Mouse (Mus musculus) ES-CJ7 (cell line): ENCODE data around the gene Timm9.
A peak's percentile ranks its signal among the peaks of the same experiment; 100 is the strongest.

Experiments used
- DNase-seq: peaks from one replicate; pipeline ENCODE4 v3.0.0; 2011; ENCODE audit warnings: low read depth, low spot score

Gene Timm9

DNA sequence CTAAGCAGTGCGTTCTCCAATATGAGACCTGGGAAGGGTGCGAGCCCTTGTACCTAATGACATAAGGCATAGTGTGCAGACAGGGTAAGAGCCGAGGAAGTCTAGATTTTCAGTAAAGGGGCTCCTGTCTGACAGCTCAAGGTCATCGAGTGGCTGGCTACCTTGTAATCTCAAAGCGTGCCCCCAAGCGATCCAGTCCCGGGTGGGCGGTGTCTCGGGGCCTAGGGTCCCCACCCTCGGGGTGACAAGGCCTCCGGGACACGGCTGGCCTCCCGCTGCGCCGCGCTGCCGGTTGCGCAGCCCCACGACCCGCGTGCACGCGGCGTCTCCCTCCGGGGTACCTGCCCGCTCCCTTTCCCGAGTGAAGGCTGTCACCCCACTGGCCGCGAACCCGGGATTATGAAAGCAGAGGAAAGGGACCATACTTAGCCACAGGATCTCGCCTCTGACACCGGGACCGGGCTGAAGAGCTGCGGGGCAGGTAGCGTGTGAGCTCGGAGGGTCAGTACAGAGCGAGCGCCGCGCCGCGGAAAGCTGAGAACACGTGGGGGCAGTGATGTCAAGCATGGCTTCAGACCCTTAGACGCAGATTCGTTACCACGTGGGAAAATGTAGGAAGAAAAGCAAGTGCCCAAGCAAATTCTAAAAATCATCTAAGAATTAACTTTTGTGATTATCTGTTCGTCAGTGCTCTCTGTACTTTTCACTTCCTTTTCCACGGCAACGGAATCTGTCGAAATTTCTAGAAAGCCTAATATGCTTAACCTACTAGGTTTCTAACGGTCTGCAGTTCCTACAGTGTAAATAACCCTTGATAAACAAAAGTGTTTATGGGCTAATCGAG lies at the start of gene Timm9, which contains the start of gene 2700049A03Rik:
Gene Timm9, minus strand, starts transcription at position 555 of the 844 bp plus-strand sequence.
Gene 2700049A03Rik, plus strand, starts transcription at position 719 of the 844 bp plus-strand sequence.
- peak; percentile 91 for DNase-seq

DNA sequence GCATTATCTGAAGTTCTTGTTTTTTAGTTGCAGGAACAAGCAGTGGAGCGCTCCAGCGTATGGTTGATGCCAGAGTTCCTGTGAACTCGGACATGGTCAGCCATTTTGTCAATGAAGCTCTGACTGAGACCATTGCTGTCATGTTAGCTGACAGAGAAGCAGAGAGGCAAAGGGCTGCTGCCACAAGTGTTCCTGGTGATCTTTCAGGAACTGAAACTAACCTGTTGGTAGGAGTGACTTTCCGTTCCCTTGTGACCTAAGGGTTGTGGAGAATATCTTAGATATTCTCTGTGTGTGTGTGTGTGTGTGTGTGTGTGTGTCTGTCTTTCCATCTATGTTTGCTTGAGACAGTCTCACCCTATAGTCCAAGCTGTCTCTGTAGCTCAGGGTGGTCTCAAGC lies 47.9 kb upstream of the Timm9 start:
- DNase-seq = no peak

DNA sequence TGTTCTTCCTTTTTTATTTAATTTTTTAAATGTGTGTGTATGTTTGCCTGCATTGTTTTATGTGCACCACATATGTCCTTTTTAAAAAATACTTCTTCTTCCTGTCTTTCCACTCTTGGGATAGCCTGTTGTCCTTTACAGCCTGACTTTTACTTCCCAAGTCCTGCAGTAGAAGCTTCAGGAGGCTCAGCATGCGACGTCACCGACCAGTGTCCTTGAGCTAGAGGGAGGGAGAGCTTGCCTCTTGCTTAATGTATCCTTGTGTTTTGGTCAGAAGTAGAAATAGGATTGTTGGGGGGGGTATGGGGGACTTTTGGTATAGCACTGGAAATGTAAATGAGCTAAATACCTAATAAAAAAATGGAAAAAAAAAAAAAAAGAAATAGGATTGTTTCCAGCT lies 47.3 kb upstream of the Timm9 start:
- DNase-seq = no peak

DNA sequence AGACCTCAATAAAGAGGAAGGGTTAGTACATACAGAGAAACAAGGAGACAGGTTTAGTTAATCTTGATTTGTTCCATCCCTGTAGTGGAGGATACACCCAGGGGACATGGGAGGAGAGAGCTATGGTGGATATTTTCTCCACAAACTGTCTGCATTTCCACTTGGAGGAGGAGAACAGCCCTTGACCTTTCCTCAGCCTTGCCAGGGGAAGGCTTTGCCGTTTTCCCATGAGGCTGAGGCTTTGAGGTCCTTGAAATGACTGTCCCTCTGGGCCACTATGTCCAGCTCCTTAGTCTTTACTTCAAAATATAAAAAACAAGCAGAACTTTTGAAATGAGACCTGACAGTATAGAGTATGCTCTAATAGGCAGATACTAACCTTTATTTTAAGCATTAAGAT lies 33.4 kb upstream of the Timm9 start:
- no peak for DNase-seq

DNA sequence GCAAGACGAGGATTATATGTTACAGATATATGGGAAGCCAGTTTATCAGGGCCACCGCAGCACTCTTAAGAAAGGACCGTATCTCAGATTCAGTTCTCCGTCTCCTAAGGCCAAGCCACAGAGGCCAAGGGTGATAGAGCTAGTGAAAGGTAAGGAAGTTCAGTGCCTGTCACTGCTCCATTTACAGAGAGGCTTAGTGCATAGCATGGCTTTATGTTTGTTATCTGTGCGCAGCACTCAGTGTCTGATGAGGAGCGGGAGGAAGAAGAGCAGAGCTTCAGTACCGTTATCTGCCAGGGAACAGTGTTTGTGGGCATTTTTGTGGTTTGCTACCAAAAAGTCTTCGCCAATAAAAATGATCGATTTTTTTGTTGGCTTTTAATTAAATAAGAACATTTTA lies 27.9 kb upstream of the Timm9 start:
- no peak for DNase-seq

DNA sequence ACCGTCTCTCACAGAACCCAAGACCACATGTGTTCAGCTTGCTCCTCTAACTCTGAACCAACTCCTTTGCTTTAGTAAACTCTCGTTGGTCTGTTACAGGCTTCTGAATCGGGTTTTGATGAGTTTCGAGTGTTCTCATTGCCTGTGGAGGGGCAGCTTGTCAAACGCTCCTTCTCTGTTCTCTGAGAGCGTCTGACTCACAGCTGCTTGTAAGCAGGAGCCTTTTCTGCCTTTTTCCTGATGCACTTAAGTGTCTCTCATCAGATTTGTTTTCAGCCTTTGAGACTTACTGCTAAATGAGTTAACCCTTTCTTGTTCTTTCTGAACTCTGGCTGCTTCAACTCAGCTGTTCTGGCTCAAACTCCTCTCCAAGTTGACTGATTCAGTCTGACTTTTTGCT lies 21.5 kb upstream of the Timm9 start:
- no peak for DNase-seq

DNA sequence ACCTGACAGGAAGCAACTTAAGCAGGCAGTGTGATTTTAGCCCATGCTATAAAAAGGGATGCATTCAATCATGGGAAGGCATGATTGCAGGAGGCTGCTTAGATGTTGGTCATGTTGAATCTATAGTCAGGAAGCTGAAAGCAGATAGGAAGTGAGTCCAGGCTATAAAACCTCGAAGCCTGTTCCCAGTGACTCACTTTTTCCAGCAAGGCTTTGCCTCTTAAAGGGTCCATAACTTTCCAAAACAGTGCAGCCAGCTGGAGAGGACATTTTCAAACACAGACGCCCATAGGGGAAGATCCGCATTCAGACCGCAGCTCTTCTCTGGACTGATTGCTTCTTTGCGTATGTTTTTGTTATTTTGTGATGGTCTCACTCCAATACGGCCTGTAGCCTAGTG lies 18.5 kb upstream of the Timm9 start:
- no peak for DNase-seq

DNA sequence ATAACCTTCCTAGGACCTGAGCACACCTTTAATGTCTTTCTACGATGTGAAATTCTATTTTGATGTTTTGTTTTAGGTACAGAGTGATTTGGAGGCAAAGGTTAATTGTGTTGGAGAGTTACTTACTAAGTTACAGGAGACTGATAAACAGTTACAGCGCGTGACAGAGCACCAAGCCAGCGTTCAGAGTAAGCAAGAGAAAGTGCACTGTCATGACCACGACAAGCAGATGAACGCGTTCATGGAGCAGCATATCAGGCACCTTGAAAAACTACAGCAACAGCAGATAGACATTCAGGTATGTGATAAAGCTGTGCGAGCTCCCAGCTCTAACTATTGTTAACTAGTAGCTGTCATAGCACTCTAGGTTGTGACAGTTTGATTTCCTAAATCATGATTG lies 13.7 kb upstream of the Timm9 start:
- no peak for DNase-seq

DNA sequence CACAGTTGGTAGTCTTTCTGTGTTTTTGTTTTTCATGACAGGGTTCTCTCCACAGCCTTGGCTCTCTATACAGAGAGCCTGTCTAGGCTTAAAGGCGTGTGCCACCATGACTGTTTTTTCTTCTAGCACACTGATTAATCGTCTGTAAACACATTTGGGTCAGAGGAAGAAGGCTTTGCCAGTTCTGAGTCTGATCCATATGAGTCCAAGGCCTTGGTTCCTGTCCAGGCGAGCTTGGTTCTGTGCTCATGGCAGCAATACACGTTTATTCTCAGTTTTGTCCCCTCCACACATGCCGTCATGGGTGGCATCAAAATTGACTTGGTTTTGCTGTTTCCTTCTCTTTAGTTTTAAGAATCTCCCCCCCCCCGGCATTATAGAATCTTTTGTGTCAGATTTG lies 13.0 kb upstream of the Timm9 start:
- DNase-seq = no peak

DNA sequence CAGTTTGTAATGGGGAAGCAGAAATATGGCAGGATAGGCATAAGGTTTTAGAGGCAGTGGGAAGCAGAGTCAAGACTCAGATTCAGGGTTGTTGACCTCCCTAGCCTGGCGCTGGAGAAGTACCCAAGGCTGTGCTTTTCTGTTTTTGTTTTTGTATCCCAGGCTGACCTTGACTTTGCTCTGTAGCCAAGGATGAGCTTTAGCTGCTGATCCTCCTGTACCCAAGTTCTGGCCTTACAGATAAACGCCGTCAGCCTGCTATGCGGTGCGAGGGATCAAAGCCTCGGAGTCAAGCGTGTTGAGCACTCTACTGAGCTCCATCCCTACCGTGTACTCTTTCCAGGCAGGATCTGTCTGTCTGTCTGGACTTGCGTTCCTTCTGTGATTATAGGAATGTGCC lies 12.3 kb upstream of the Timm9 start:
- DNase-seq = no peak

DNA sequence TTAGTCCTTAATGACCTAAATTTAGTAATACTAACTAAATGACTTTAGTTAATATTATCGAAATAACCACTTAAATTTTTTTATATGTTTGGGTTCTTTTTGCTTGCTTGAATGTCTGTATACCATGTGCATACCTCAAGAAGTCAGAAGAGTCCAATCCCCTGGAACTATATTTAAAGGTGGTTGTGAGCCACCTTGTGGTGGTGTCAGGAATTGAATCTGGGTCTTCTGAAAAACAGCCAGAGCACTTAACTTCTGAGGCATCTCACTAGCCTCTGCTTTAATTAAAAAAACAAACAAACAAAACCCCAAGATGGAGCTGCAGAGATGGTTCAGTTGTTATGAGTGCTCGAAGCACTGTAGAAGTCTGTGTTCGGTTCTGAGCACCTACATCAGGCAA lies 11.2 kb upstream of the Timm9 start:
- DNase-seq = peak; percentile 48

DNA sequence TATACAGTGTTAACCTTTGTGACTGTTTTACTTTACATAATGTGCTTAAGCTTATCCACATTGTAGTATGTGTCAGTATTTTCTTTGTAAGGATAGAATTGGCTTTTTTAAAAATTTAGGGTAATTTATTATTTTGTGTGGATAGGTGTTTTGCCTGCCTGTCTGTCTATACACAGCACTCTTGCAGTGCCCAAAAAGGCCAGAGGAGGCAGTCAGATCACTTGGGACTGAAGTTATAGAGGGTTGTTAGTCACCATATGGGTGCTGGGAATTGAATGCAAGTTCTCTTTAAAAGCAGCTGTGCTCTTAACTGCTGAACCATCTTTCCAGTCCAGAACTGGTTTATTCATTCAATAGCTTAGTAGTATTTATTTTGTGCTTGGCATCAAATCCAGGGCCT lies 4.7 kb upstream of the Timm9 start:
- DNase-seq = peak; percentile 41

DNA sequence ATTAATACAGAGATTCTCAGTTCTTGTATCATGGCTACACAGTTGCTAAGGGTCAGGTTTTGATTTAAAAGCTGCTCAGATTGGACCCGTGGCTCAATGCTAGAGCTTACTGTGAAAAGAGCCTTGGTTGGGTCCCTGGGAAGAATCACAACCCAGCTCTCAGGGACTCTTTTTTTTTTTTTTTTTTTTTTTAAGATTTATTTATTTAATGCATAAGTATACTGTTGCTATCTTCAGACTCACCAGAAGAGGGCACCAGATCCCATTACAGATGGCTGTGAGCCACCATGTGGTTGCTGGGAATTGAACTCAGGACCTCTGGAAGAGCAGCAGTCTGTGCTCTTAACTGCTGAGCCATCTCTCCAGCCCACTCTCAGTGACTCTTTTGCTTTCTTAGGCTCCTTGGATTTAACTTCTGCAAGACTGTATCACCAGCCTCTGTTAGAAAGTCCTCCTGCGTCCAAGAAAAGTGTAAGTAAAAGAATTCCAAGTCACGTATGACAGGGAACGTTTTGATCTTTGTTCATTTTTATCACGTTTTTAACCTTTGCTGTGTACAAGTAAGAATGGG lies 2.9 kb upstream of the Timm9 start:
- no peak for DNase-seq

DNA sequence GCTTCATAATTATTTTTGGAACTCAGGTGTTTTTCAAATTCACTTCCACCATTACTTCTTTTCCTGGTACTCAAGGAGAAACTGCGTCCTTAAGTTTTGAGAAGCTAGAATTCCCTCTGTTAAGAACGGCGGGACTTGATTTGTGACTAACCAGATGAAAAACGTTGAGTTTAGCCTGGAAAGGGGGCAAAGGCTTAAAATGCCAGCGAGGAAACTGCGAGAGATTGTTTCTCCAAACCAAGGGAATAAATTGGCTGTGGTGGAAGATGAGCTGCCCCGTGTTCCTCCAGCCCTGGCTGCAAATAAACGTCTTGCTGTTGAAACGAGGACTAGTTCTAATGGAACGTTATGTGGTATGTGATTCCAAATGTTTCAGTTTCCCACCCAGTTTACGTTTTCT lies 1.2 kb upstream of the Timm9 start:
- DNase-seq = no peak

DNA sequence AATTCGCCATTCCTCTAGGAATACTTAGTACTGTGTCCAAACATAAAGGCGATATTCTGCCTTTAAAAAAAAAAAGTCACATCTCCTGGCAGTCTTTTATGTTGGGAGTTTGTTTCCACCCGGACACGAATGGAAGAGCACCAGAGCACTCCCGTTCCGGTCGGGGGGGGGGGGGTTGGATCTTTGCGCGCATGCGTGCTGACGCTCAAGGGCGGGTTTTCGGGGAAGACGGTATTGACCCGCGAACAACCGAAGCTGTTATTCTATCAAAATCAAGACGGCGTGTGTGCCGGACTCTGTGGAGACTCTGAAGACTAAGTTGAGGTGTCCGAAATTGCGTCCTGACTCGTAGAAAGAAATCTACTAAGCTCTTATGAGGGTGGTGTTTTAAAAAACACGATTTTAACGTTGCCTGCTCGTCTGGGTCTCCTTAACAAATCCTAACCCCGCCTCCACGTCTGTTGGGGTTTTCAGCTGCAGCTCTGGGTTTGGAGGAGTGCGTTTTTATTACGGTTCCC lies 549 bp upstream of the Timm9 start:
- DNase-seq = peak; percentile 95

DNA sequence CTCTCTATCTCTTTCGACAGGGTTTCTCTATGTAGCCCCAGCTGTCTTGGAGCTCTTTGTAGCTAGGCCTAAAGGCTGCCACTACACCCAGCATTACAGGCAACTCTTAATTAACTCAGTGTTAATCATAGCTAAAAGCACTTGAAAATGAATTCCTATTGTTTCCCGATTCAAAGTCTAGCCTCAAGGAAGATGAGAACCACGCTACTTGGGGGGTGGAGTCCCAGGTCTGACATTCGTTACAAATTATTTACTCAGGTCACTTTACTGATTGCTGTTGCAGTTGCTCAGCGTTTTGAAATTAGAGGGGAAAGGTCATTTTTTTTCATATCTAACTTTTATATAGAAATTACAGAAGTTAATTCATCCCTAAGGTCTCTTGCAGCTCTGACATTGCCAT lies 903 bp downstream of the Timm9 start:
- no peak for DNase-seq

DNA sequence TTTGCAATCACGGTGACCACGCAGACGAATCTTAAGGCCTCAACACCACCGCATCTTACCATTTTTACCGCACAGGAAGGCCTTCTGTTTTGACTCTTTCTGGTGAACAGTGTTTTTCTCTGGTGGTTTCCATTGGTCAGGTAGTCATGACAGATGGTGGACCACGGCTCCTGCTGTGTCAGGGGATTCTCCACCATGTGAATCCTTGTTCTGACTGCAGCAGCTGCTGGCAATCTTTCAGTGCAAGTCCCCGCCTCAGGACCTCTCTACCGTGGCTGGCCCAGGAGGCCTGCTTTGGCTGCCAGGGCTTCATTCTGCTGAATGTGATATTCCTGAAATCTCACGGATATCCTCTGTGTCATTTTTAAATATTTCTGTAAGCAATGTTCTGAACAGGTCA lies 13.2 kb downstream of the Timm9 start:
- DNase-seq = no peak

DNA sequence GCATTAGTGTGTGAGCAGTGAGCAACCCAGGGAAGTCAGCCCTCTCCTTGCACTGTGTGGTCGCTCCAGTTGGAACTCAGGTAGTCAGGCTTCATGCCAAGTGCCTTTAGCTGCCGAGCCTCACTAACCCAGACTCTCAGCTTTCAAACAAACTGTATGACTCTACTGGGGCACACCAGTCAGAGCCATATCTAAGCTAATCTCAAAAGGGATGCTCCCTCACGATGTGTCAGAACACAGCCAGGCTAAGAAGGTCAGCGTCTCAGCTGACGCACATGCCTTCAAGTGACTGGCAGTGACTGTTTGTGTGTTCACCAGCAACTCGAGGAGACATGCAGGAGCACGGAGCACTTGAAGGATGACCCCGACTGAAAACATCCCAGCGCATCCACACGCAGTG lies 13.8 kb downstream of the Timm9 start:
- no peak for DNase-seq

DNA sequence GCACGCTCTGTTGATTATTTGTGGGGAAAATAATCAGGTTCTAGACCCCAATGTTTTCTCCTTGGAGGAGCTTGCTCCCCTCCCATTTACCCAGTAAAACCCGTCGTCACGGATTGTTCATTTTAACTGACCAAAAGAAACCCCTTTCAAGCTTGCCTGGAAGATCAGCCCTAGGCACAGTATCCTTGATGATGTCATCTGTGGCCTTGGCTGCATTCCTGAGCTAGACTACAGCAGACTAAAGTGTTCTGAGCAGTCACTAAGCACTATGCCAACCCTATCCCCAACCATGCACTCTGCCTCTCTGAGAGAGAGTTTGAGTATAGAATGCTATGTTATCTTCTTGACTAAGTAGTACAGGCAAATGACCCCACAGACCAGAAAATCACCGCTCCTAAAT lies 20.1 kb downstream of the Timm9 start:
- no peak for DNase-seq

DNA sequence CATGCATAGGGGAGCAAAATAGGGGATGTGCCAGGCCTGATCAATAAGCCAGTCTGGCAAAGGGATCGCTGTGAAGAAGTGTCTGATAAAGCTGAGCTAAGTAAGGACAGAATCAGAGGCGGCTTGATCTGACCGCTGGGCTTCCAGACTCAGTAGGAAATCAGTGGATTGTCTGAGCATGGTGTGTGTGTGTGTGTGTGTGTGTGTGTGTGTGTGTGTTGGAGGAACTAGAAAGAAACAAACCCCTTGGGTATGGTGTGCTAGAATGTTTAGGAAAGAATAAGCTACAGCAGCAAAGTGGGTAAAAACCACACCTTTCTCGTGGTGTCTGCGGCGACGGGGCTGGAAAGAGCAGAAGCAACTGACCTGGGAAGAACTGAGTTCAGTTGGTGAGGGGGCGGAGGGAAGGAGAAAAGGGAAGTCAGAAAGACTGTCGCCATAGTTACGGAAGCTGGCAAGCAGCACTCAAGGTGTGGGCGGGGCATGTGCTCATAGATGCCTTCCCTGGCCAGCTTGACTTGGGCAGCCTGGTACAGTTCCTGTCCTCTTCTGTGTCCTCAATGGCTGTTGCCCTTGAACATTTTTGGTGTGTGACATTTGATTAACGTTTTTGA lies 22.7 kb downstream of the Timm9 start:
- peak; percentile 59 for DNase-seq

DNA sequence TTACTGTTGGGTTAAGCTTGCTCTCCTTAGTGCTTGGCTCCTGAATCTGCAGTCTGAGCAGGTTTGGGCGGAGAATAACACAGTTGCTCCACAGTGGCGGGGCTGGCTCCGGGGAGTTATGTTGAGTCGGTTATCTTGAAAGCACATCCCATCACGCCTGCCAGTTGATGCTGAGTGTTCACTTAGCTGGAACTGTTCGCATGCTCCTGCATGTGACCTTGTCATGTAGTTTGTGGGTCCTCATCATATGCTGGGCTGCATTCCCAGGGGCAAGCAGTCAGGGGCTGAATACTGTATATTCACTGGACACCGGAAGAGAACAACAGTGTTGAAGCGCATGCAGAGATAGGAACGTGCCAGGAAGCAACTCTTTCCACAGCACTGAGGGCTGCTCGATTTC lies 23.4 kb downstream of the Timm9 start:
- DNase-seq = no peak

DNA sequence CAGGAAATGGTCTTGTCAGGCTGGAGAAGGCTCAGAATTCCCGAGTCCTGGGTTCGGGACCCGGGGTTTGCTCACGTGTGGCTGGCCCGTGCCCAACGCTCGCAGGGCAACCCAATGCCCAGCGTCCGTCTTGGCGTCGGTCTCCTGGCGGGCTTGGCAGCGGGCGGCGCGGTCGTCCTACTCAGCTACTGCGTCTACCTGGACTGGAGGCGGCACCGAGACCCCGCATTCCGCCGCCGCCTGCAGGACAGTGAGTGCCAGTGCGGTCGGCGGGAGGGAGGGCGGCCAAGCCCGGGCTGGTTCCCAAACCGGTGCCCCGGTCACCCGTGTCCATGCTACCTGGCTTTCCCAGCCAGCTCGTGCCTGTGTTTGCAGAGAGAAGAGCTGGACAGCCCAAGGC lies 25.2 kb downstream of the Timm9 start, which contains the start of gene Tomm20l:
Gene Tomm20l, plus strand, starts transcription at position 98 of the 400 bp plus-strand sequence.
- DNase-seq = no peak
